Mouse (Mus musculus): ENCODE data around the gene Khdc4. TPM values are rescaled to one million over a fixed set of nuclear protein-coding genes. Genes with fewer than 3 reads are reported as not detected.

Khdc4 gene
- polyA plus RNA-seq, 1 experiment from 2014 or later: 72.3 TPM

GRCm38 (mm10) chr3:88740147-88740546 is 54.5 kb downstream of the Khdc4 start:
- WGBS: over 99% methylated on average over 3 of the region's 3 CpGs
- H3K36me3 ChIP-seq (ENCODE audit: control insufficient read depth, insufficient read depth, low read length): no peaks in the 10 kb centered on the region
- H3K9ac ChIP-seq (ENCODE audit: low read length): no peak overlapping the region
- H3K4me3 ChIP-seq (replicated peaks; ENCODE audit: low read length): no peak overlapping the region
- H3K27me3 ChIP-seq (ENCODE audit: control insufficient read depth, insufficient read depth, low read length): no peaks in the 10 kb centered on the region
- H3K9me3 ChIP-seq (replicated peaks; ENCODE audit: control insufficient read depth, low read length): no peaks in the 10 kb centered on the region
- no peaks in the 10 kb centered on the region for H3K4me1 ChIP-seq (ENCODE audit: control insufficient read depth, insufficient read depth, low read length)
- no peak overlapping the region for H3K4me2 ChIP-seq (ENCODE audit: low read depth, low read length)
- H3K27ac ChIP-seq (ENCODE audit: low read length): no peak overlapping the region
- no peak for ATAC-seq (ENCODE audit: insufficient read depth, low FRiP score)

GRCm38 (mm10) chr3:88745534-88745933 is 59.9 kb downstream of the Khdc4 start:
- H3K27me3 ChIP-seq (ENCODE audit: control insufficient read depth, insufficient read depth, low read length): no peaks in the 10 kb centered on the region
- H3K36me3 ChIP-seq (ENCODE audit: control insufficient read depth, insufficient read depth, low read length): peaks cover 5% of the 10 kb centered on the region; the same call in 1 of the 2 replicates
- WGBS: 74% methylated on average over 9 of the region's 9 CpGs
- H3K27ac ChIP-seq (ENCODE audit: low read length): no peak overlapping the region
- H3K4me1 ChIP-seq (ENCODE audit: control insufficient read depth, insufficient read depth, low read length): no peaks in the 10 kb centered on the region
- ATAC-seq (ENCODE audit: insufficient read depth, low FRiP score): no peak
- no peak overlapping the region for H3K4me2 ChIP-seq (ENCODE audit: low read depth, low read length)
- H3K9ac ChIP-seq (ENCODE audit: low read length): no peak overlapping the region
- no peak overlapping the region for H3K4me3 ChIP-seq (replicated peaks; ENCODE audit: low read length)
- peaks cover 11% of the 10 kb centered on the region; the same call in 1 of the 2 replicates for H3K9me3 ChIP-seq (replicated peaks; ENCODE audit: control insufficient read depth, low read length)

- WGBS: 87% methylated on average over 14 of the region's 15 CpGs
- no peak overlapping the region for H3K4me2 ChIP-seq (ENCODE audit: low read depth, low read length)
- H3K9me3 ChIP-seq (replicated peaks; ENCODE audit: control insufficient read depth, low read length): peaks cover 11% of the 10 kb centered on the region; the same call in 1 of the 2 replicates
- H3K9ac ChIP-seq (ENCODE audit: low read length): no peak overlapping the region
- ATAC-seq (ENCODE audit: insufficient read depth, low FRiP score): no peak
- H3K4me1 ChIP-seq (ENCODE audit: control insufficient read depth, insufficient read depth, low read length): no peaks in the 10 kb centered on the region
- H3K4me3 ChIP-seq (replicated peaks; ENCODE audit: low read length): no peak overlapping the region
- H3K27ac ChIP-seq (ENCODE audit: low read length): peak overlapping the region; percentile 79
- H3K27me3 ChIP-seq (ENCODE audit: control insufficient read depth, insufficient read depth, low read length): no peaks in the 10 kb centered on the region
- H3K36me3 ChIP-seq (ENCODE audit: control insufficient read depth, insufficient read depth, low read length): peaks cover 5% of the 10 kb centered on the region; the same call in 1 of the 2 replicates
Observed at GRCm38 (mm10) chr3:88746139-88746870, 60.7 kb downstream of the Khdc4 start.

GRCm38 (mm10) chr3:88746871-88747231 is 61.2 kb downstream of the Khdc4 start:
- Histone ChIP-seq H3K27me3 (ENCODE audit: control insufficient read depth, insufficient read depth, low read length) (no peaks in the 10 kb centered on the region), H3K27ac (ENCODE audit: low read length) (peak overlapping the region; percentile 79), H3K4me3 (replicated peaks; ENCODE audit: low read length) (no peak overlapping the region), H3K9ac (ENCODE audit: low read length) (no peak overlapping the region), H3K9me3 (replicated peaks; ENCODE audit: control insufficient read depth, low read length) (peaks cover 11% of the 10 kb centered on the region; the same call in 1 of the 2 replicates), H3K4me1 (ENCODE audit: control insufficient read depth, insufficient read depth, low read length) (no peaks in the 10 kb centered on the region), H3K4me2 (ENCODE audit: low read depth, low read length) (no peak overlapping the region), H3K36me3 (ENCODE audit: control insufficient read depth, insufficient read depth, low read length) (peaks cover 5% of the 10 kb centered on the region; the same call in 1 of the 2 replicates)
- peak; percentile 93 for ATAC-seq (ENCODE audit: insufficient read depth, low FRiP score)
- WGBS: 61% methylated on average over 4 of the region's 4 CpGs

- Histone ChIP-seq H3K36me3 (ENCODE audit: control insufficient read depth, insufficient read depth, low read length) (no peaks in the 10 kb centered on the region), H3K9me3 (replicated peaks; ENCODE audit: control insufficient read depth, low read length) (no peaks in the 10 kb centered on the region), H3K27me3 (ENCODE audit: control insufficient read depth, insufficient read depth, low read length) (no peaks in the 10 kb centered on the region), H3K27ac (ENCODE audit: low read length) (no peak overlapping the region), H3K9ac (ENCODE audit: low read length) (no peak overlapping the region), H3K4me2 (ENCODE audit: low read depth, low read length) (no peak overlapping the region), H3K4me1 (ENCODE audit: control insufficient read depth, insufficient read depth, low read length) (peaks cover 14% of the 10 kb centered on the region), H3K4me3 (replicated peaks; ENCODE audit: low read length) (no peak overlapping the region)
- 65% methylated on average over 4 of the region's 4 CpGs for WGBS
- ATAC-seq (ENCODE audit: insufficient read depth, low FRiP score): no peak; the same call in 1 of the 2 replicates
Observed at GRCm38 (mm10) chr3:88754283-88754682, 68.7 kb downstream of the Khdc4 start.

DNA sequence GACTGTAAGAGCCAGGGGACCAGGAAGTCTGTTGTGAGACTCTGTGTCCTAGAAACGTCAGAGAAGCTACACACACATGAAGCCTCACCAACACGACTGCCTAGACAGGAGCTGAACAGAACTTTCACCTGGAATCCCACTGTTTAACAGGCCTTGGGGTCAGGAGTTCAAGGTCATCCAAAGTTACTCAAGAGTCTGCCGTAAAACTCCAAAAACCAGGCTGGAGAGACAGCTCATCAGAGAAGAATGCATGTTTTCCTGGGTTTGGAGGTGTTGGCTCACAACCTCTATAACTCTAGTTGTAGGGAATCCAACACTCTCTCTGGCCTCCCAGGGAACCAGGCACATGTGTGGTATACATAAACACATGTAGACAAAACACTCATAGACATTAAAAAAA is 69.9 kb downstream of the Khdc4 start:
- H3K4me3 ChIP-seq (replicated peaks; ENCODE audit: low read length): no peak overlapping the region
- H3K4me1 ChIP-seq (ENCODE audit: control insufficient read depth, insufficient read depth, low read length): peaks cover 14% of the 10 kb centered on the region
- no peak overlapping the region for H3K27ac ChIP-seq (ENCODE audit: low read length)
- 50% methylated on average over 3 of the region's 3 CpGs for WGBS
- no peaks in the 10 kb centered on the region for H3K9me3 ChIP-seq (replicated peaks; ENCODE audit: control insufficient read depth, low read length)
- no peaks in the 10 kb centered on the region for H3K27me3 ChIP-seq (ENCODE audit: control insufficient read depth, insufficient read depth, low read length)
- no peak for ATAC-seq (ENCODE audit: insufficient read depth, low FRiP score)
- no peak overlapping the region for H3K4me2 ChIP-seq (ENCODE audit: low read depth, low read length)
- no peaks in the 10 kb centered on the region for H3K36me3 ChIP-seq (ENCODE audit: control insufficient read depth, insufficient read depth, low read length)
- no peak overlapping the region for H3K9ac ChIP-seq (ENCODE audit: low read length)

GRCm38 (mm10) chr3:88756276-88756675 is 70.7 kb downstream of the Khdc4 start:
- Histone ChIP-seq H3K4me1 (ENCODE audit: control insufficient read depth, insufficient read depth, low read length) (peaks cover 14% of the 10 kb centered on the region), H3K4me2 (ENCODE audit: low read depth, low read length) (no peak overlapping the region), H3K27me3 (ENCODE audit: control insufficient read depth, insufficient read depth, low read length) (no peaks in the 10 kb centered on the region), H3K9ac (ENCODE audit: low read length) (peak overlapping the region; percentile 19; the same call in 1 of the 2 replicates), H3K27ac (ENCODE audit: low read length) (no peak overlapping the region; the same call in 1 of the 2 replicates), H3K4me3 (replicated peaks; ENCODE audit: low read length) (no peak overlapping the region), H3K36me3 (ENCODE audit: control insufficient read depth, insufficient read depth, low read length) (no peaks in the 10 kb centered on the region), H3K9me3 (replicated peaks; ENCODE audit: control insufficient read depth, low read length) (no peaks in the 10 kb centered on the region)
- 36% methylated on average over 4 of the region's 4 CpGs for WGBS
- ATAC-seq (ENCODE audit: insufficient read depth, low FRiP score): no peak

DNA sequence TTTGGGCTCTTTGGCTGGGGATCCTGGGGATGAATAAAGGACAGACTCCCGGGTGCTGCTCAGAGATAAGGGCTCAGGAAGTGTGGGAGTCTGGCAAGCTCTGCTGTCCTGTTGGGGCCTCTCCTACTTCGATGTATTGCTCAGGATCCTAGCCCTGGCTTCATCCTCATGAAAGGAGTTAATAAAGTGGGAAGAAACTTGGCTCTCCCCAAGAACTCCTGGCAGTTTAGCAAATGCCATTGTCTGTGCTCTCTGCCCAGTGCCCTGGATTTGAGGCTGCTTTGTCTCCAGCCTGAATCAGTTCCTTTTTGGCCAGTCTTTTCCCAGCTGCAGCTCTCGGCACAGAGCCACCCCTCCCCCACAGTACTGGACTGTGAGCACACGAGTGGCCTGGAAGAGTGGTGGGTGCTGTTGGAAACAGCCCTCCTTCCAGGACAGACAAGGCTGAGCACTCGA is 72.5 kb downstream of the Khdc4 start:
- Histone ChIP-seq H3K9ac (ENCODE audit: low read length) (peak overlapping the region; percentile 57), H3K27me3 (ENCODE audit: control insufficient read depth, insufficient read depth, low read length) (no peaks in the 10 kb centered on the region), H3K4me3 (replicated peaks; ENCODE audit: low read length) (no peak overlapping the region), H3K36me3 (ENCODE audit: control insufficient read depth, insufficient read depth, low read length) (no peaks in the 10 kb centered on the region), H3K4me1 (ENCODE audit: control insufficient read depth, insufficient read depth, low read length) (peaks cover 14% of the 10 kb centered on the region), H3K4me2 (ENCODE audit: low read depth, low read length) (peak overlapping the region; percentile 10; the same call in 1 of the 2 replicates), H3K27ac (ENCODE audit: low read length) (peak overlapping the region; percentile 85), H3K9me3 (replicated peaks; ENCODE audit: control insufficient read depth, low read length) (no peaks in the 10 kb centered on the region)
- 19% methylated on average over 5 of the region's 5 CpGs for WGBS
- peak; percentile 78 for ATAC-seq (ENCODE audit: insufficient read depth, low FRiP score)

GRCm38 (mm10) chr3:88761619-88762018 is 76.0 kb downstream of the Khdc4 start:
- no peak for ATAC-seq (ENCODE audit: insufficient read depth, low FRiP score)
- no peak overlapping the region for H3K4me2 ChIP-seq (ENCODE audit: low read depth, low read length)
- WGBS: 91% methylated on average over 19 of the region's 19 CpGs

More at GRCm38 (mm10) chr3:88761619-88762018, 76.0 kb downstream of the Khdc4 start:
- Histone ChIP-seq H3K36me3 (ENCODE audit: control insufficient read depth, insufficient read depth, low read length) (no peaks in the 10 kb centered on the region), H3K4me3 (replicated peaks; ENCODE audit: low read length) (no peak overlapping the region), H3K9me3 (replicated peaks; ENCODE audit: control insufficient read depth, low read length) (no peaks in the 10 kb centered on the region), H3K27me3 (ENCODE audit: control insufficient read depth, insufficient read depth, low read length) (no peaks in the 10 kb centered on the region), H3K9ac (ENCODE audit: low read length) (no peak overlapping the region), H3K27ac (ENCODE audit: low read length) (no peak overlapping the region), H3K4me1 (ENCODE audit: control insufficient read depth, insufficient read depth, low read length) (peaks cover 12% of the 10 kb centered on the region)

All from stomach, embryonic 16.5 days (tissue).